Mouse (Mus musculus) adrenal gland, adult (tissue): ENCODE measurements around the gene Hint2.

Source experiments
- DNase-seq, 2 experiments: peaks; one replicate each; pipeline ENCODE4 v3.0.0; 2022 to 2023; ENCODE audit warnings: low spot score in 1 of 2; ENCODE audit not compliant: inconsistent age in 2 of 2

The Hint2 gene

GRCm38 (mm10) chr4:43656339-43657109 lies at the start of gene Hint2:
Hint2 (minus strand) TSS chr4:43656466.
- DNase-seq, result peak; percentile 97 to 98

- DNase-seq, result no peak
Measured at GRCm38 (mm10) chr4:43705991-43706390, 49.7 kb upstream of the Hint2 start.

GRCm38 (mm10) chr4:43703851-43704250 lies 47.6 kb upstream of the Hint2 start:
- DNase-seq, result peak in 1 of 2 experiments; percentile 57

GRCm38 (mm10) chr4:43703439-43703838 lies 47.2 kb upstream of the Hint2 start:
- DNase-seq, result no peak

- no peak for DNase-seq
Measured at GRCm38 (mm10) chr4:43700707-43701106, 44.4 kb upstream of the Hint2 start, which contains the start of gene Olfr70. Olfr70 (minus strand) TSS chr4:43700807.

GRCm38 (mm10) chr4:43696561-43696960 lies 40.3 kb upstream of the Hint2 start:
- DNase-seq, result no peak

- DNase-seq, result peak in 1 of 2 experiments; percentile 67
Measured at GRCm38 (mm10) chr4:43695249-43695671, 39.0 kb upstream of the Hint2 start.

GRCm38 (mm10) chr4:43694439-43695248 lies 38.4 kb upstream of the Hint2 start:
- DNase-seq, result no peak

- DNase-seq, result peak; percentile 60 to 91
Measured at GRCm38 (mm10) chr4:43693806-43694241, 37.6 kb upstream of the Hint2 start.

GRCm38 (mm10) chr4:43691026-43691425 lies 34.8 kb upstream of the Hint2 start:
- no peak for DNase-seq

GRCm38 (mm10) chr4:43690021-43690420 lies 33.8 kb upstream of the Hint2 start:
- no peak for DNase-seq

- peak; percentile 80 to 89 for DNase-seq
Measured at GRCm38 (mm10) chr4:43679416-43680043, 23.3 kb upstream of the Hint2 start.

GRCm38 (mm10) chr4:43678541-43678940 lies 22.3 kb upstream of the Hint2 start:
- no peak for DNase-seq

GRCm38 (mm10) chr4:43675608-43676007 lies 19.3 kb upstream of the Hint2 start:
- no peak for DNase-seq

GRCm38 (mm10) chr4:43674974-43675373 lies 18.7 kb upstream of the Hint2 start:
- no peak for DNase-seq

- no peak for DNase-seq
Measured at GRCm38 (mm10) chr4:43673703-43674102, 17.4 kb upstream of the Hint2 start.

- peak; percentile 86 to 96 for DNase-seq
Measured at GRCm38 (mm10) chr4:43672070-43672469, 15.8 kb upstream of the Hint2 start.

GRCm38 (mm10) chr4:43669428-43669794 lies 13.1 kb upstream of the Hint2 start:
- peak; percentile 83 to 95 for DNase-seq

- DNase-seq, result peak; percentile 92 to 97
Measured at GRCm38 (mm10) chr4:43668782-43669427, 12.6 kb upstream of the Hint2 start, which contains the start of the genes Tmem8b and Fam221b. Tmem8b (plus strand) TSS chr4:43668971. Fam221b (minus strand) TSS chr4:43669145.

- DNase-seq, result peak in 1 of 2 experiments; percentile 67
Measured at GRCm38 (mm10) chr4:43666412-43666811, 10.1 kb upstream of the Hint2 start.

GRCm38 (mm10) chr4:43657146-43657545 lies 880 bp upstream of the Hint2 start:
- no peak for DNase-seq
